Mouse (Mus musculus): Measurements from ENCODE around the gene Nrgn. TPM values are rescaled to one million over a fixed set of nuclear protein-coding genes. Genes with fewer than 3 reads are reported as not detected.

Nrgn gene
- polyA plus RNA-seq, 1 experiment from 2014 or later: 0.21 TPM

DNA sequence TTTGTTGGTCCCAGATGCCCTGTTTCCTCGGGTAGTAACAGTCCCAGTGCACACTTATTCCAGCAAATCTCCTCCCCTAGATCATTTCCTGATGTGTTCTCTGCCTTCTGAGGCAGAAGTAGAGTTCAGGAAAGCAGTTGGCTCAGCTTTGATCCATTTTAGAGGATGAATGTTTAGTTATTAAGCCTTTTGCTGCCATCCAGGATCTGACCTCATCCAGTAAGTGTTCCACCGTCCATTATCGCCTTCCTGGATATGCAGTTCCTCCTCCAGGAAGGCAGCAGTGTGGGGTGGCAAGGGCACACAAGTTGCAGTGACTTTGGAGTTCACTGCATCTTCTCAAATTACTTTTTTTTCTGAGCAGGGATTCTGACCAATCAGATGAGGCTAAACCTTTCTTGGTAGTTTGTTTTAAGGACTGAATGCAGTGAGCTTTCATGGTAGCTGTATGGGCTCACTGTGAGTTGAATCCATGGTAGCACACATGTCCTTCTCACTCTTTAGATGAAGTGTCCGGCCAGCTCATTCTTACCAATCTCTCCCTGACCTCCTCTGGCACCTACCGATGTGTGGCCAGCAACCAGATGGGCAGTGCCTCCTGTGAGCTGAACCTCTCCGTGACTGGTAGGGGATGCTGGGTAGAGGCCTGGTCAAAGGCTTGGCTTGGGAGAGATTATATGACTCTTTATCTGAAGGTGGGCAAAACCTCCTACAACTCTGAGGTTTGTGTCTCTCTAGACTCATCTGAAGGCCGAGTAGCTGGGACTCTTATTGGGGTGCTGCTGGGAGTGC lies 10.7 kb downstream of the Nrgn start:
- ATAC-seq: no peak
- H3K27me3 ChIP-seq: no peaks in the 10 kb centered on the region
- ChIA-PET POLR2A (interaction anchor here (0.8 kb wide), 1 partner anchor 73 kb away, joined by 3 read pairs; no protein-coding TSS in a partner anchor), CTCF (interaction anchor here (1.3 to 3.6 kb wide), 3 partner anchors 13 to 79 kb away, joined by 3 to 34 read pairs (median 5); no protein-coding TSS in a partner anchor)
- no peak for TF ChIP-seq CTCF (IDR thresholded peaks at IDR 0.05)
- in situ Hi-C loops (cut with MboI; ENCODE audit: low pct_unique_long_range_greater_than_20kb): loop anchor here (5.0 kb wide), 1 partner anchor 75 kb away; no protein-coding TSS in a partner anchor
- no peak for DNase-seq (ENCODE audit: low read depth, low spot score)

DNA sequence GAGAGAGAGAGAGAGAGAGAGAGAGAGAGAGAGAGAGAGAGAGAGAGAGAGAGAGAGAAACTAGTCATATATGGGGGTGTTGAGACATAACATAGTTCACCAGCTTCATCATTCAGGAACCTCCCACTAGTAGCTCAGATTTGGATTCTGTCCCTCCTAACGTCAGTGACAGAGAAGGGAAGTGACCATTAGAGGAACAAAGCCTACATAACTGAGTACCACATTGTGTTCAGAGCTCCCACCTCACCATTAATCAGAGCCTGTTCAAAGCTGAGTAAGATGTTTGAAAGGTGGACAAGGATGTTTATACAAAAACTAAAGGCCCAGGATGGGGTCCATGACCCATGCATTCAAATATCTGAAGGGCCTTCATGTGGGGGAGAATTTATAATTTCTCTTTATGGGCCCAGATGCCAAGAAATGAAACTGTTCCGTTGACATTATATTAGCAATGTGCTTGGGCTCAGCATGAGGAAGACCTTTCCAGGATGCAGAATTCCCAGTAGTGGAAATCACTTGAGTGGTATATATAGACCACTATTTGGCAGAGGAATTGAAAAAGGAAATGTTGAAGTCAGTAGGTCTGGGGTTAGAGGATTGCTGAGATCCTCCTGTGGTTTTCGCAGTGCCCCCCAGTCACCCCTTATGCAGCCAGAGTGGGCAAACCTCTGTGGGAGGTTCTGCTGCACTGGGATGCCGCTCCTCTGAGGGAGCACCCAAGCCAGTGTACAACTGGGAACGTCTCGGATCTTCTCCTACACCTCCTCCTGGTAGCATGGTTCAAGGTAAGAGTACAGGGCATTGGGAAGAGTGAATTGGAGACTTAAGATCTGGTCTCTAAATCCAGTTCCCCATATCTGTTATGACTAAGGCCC lies 11.8 kb downstream of the Nrgn start:
- in situ Hi-C loops (cut with MboI; ENCODE audit: low pct_unique_long_range_greater_than_20kb): loop anchor here (5.0 kb wide), 1 partner anchor 76 kb away; no protein-coding TSS in a partner anchor
- no peaks in the 10 kb centered on the region for H3K27me3 ChIP-seq
- POLR2A ChIA-PET: no interaction called here
- ATAC-seq (no peak), DNase-seq (ENCODE audit: low read depth, low spot score) (no peak)
- no peak for TF ChIP-seq CTCF (IDR thresholded peaks at IDR 0.05)
- CTCF ChIA-PET: interaction anchor here (0.8 to 1.4 kb wide), 2 partner anchors 78 kb away, joined by 3 to 5 read pairs; no protein-coding TSS in a partner anchor

DNA sequence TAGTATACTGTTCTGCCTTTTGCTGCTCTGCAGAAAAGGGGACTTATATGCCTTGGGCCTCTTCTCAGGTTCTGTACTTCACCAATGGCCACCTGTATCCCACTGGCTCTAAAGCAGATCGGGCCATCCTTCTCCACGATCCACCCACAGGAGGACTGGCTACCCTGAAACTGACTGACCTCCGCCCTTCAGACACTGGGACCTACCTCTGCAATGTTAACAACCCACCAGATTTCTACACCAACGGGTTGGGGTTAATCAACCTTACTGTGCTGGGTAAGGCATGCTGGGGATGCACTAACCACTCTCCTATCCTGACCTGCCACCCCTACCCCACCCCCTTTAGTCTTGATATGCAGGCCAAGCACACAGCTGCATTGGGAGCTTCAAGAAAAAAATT lies 12.5 kb downstream of the Nrgn start:
- in situ Hi-C loops (cut with MboI; ENCODE audit: low pct_unique_long_range_greater_than_20kb): loop anchor here (5.0 kb wide), 1 partner anchor 77 kb away; no protein-coding TSS in a partner anchor
- ChIA-PET CTCF (interaction anchor here (0.8 kb wide), 1 partner anchor 78 kb away, joined by 3 read pairs; no protein-coding TSS in a partner anchor), POLR2A (no interaction called here)
- DNase-seq (ENCODE audit: low read depth, low spot score): no peak
- no peak for TF ChIP-seq CTCF (IDR thresholded peaks at IDR 0.05)
- H3K27me3 ChIP-seq: no peaks in the 10 kb centered on the region
- no peak for ATAC-seq

DNA sequence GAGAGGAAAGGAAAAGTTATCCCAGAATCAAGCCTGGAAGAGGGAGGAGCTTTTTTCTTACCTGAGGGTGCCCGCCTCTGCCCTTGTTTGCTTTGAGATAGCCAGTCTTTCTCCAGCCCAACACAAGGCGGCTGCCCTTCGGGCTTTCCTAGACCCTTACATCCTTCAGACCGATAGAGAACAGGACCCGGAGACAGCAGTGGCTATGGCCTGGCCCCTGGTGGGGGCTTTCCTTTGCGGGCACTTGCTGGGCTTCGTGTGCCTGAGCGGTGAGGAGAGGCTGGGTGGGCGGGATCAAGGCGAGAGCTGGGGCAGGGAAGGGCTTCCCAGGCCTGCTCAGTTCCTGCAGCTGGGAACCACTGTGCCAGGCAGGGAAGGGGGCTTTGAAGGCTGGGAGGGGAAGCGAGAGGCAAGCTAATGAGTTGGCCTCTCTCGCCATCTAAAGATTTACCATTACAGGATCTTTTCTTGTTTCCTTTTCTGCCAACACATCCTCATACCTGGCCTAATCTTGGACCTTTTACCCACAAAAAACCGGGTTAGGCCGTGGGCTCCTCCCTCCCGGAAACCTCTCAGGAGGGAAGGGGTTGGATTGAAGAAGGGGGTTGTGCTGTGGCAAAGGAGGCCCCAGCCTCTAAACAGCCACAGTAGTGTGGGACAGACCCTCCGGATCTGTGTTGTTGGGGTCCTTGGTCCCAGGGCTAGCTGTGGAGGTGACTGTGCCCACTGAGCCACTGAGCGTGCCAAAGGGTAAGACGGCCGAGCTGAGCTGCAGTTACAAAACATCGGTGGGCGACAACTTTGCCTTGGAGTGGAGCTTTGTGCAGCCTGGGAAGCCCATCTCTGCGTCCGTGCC lies 13.3 kb downstream of the Nrgn start, which contains the start of gene Vsig2:
TSS of gene Vsig2 (plus strand) at position 86 of the 856 bp plus-strand sequence.
- CTCF ChIA-PET: interaction anchor here (1.4 kb wide), 1 partner anchor 11 kb away, joined by 3 read pairs; no protein-coding TSS in a partner anchor
- ATAC-seq (no peak), DNase-seq (ENCODE audit: low read depth, low spot score) (no peak)
- POLR2A ChIA-PET: interaction anchor here (0.8 kb wide), 1 partner anchor 13 kb away, joined by 3 read pairs; no protein-coding TSS in a partner anchor
- no peak for TF ChIP-seq CTCF (IDR thresholded peaks at IDR 0.05)
- in situ Hi-C loops (cut with MboI; ENCODE audit: low pct_unique_long_range_greater_than_20kb): loop anchor here (5.0 kb wide), 1 partner anchor 78 kb away; no protein-coding TSS in a partner anchor
- H3K27me3 ChIP-seq: no peaks in the 10 kb centered on the region

DNA sequence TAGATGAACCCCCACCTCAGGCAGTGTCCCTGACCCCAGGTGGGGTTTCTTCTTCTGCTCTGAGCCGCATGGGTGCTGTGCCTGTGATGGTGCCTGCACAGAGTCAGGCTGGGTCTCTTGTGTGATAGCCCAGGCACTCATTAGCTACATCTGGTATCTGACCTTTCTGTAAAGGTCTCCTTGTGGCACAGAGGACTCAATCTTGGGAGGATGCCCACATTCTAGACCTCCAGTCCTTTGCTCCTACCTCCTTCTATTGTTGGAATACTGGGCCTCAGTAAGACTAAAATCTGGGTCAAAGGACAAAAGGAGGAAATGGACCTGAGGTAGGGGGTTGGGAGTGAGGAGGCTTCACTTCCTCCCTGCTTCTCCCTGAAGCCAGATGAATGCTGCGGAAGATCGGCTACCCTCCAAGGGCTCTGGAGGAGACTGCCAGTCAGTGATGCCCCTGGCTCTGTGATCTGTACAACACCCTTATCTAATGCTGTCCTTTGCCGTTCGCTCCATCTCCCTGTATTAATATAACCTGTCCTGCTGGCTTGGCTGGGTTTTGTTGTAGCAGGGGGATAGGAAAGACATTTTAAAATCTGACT lies 14.9 kb downstream of the Nrgn start:
- in situ Hi-C loops (cut with MboI; ENCODE audit: low pct_unique_long_range_greater_than_20kb): no loop called here
- POLR2A ChIA-PET: no interaction called here
- DNase-seq (ENCODE audit: low read depth, low spot score) (no peak), ATAC-seq (no peak)
- CTCF ChIA-PET: interaction anchor here (1.9 kb wide), 1 partner anchor 8 kb away, joined by 4 read pairs; no protein-coding TSS in a partner anchor
- no peak for TF ChIP-seq CTCF (IDR thresholded peaks at IDR 0.05)
- H3K27me3 ChIP-seq: no peaks in the 10 kb centered on the region

DNA sequence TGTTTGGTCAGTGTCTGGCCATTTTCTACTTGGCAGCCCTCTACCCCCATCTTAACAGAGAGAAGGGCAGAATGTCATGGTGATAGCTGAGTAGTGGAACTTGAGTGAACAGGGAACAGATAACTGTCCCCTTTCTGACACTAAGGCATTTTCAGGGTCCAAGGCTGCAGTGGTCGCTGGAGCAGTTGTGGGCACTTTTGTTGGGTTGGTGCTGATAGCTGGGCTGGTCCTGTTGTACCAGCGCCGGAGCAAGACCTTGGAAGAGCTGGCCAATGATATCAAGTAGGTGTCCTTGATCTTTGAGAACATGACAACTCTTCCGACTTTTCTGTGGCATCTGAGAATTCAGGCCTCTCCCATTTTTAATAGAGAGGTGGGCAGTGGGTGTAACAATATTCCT lies 15.9 kb downstream of the Nrgn start:
- in situ Hi-C loops (cut with MboI; ENCODE audit: low pct_unique_long_range_greater_than_20kb): no loop called here
- DNase-seq (ENCODE audit: low read depth, low spot score): no peak
- ChIA-PET CTCF (interaction anchor here (1.9 kb wide), 1 partner anchor 9 kb away, joined by 4 read pairs; no protein-coding TSS in a partner anchor), POLR2A (no interaction called here)
- H3K27me3 ChIP-seq: no peaks in the 10 kb centered on the region
- TF ChIP-seq CTCF (IDR thresholded peaks at IDR 0.05): no peak
- no peak for ATAC-seq

DNA sequence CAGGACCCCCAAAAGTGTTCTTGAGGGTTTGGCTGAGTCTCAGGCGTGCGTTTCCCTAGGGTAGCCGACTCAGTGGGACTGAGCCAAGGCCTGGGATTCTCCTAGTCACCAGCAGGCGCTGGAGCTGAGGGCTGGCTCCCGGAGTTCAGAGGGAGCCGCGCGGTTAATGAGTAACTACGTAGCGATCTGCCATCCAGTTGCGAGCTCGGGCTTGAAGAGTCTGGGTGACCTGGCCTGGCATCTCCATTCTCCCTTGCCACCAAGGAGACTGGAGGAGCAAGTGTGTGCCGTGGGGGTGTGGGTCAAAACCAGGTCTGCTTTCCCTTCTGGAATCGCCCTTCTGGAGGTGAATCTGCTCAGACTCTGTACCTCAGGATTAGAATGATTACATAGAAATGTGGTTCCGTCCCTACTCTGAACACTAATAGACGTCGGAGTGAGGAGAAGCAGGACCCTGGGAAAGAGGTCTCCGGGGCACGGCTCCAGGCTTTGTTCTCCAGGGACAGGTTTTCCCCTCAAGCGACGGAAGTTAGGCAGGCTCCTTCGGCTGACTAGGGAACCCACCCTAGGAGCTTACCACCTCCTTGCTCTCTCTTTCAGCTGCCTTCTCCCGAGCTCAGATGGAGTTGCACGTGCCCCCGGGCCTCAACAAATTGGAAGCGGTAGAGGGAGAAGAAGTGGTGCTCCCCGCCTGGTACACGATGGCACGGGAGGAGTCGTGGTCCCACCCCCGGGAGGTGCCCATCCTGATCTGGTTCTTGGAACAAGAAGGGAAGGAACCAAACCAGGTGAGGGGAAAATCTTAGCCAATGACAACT lies 21.6 kb downstream of the Nrgn start:
- ATAC-seq (peak; percentile 64), DNase-seq (ENCODE audit: low read depth, low spot score) (no peak)
- peak; percentile 72 for TF ChIP-seq CTCF (IDR thresholded peaks at IDR 0.05)
- no peaks in the 10 kb centered on the region for H3K27me3 ChIP-seq
- POLR2A ChIA-PET: interaction anchor here (0.7 kb wide), 1 partner anchor 42 kb away, joined by 3 read pairs; the partner anchor contains the start of gene Msantd2
- CTCF ChIA-PET: interaction anchor here (1.2 to 2.6 kb wide), 4 partner anchors 13 to 68 kb away, joined by 3 to 11 read pairs (median 4); no protein-coding TSS in a partner anchor
- in situ Hi-C loops (cut with MboI; ENCODE audit: low pct_unique_long_range_greater_than_20kb): no loop called here

DNA sequence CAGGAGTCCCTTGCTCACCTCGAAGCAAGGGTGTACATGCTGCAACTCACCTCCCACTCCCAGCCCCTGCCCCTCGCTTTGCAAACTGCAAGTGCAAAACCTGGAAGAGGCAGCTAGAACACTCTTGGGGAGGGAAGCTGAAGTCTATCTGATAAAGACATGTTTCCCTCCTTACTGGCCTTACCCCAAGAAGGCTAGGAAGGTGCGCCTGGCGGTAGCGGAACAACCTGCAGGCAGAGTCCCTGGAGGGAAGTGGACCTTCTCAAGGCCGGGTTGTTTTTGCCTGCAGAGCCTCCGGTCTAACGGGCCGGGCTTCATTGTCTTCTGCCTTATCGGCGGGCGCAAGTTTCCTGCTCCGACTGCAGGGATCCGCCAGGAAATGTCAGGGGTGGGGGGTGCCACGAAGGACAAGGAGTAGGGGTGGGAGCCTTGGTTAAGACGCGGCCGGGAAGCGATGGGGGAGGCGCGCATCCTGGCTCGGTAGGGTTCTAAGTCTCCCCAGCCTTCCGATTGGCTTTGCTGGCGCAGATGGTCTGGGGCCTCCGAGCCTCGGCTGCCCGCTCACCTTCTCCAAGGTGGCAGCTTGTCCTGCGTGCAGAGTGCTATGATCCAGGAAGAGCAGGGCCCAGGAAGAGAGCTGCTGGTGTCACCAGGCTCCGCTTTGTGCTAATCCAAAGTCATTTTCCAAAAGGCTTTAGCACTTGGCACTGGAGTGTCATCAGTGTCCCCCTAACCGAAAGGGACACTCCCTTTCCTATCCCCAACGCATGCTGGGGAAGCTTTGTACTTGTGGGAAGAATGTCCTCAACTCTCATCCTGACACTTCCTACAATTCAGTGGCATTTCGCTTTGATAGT lies 22.4 kb downstream of the Nrgn start:
- TF ChIP-seq CTCF (IDR thresholded peaks at IDR 0.05): no peak
- in situ Hi-C loops (cut with MboI; ENCODE audit: low pct_unique_long_range_greater_than_20kb): no loop called here
- DNase-seq (ENCODE audit: low read depth, low spot score) (no peak), ATAC-seq (peak; percentile 6)
- H3K27me3 ChIP-seq: no peaks in the 10 kb centered on the region
- CTCF ChIA-PET: interaction anchor here (1.2 to 2.6 kb wide), 4 partner anchors 14 to 67 kb away, joined by 3 to 11 read pairs (median 4); no protein-coding TSS in a partner anchor
- POLR2A ChIA-PET: interaction anchor here (0.7 kb wide), 1 partner anchor 41 kb away, joined by 3 read pairs; the partner anchor contains the start of gene Msantd2
